Mouse (Mus musculus) lung, postnatal 36 days (tissue): Measurements from ENCODE around the gene Spag5.

ENCODE experiments used
- DNase-seq: peaks from one replicate; pipeline ENCODE4 v3.0.0; 2022; ENCODE audit warnings: mixed read lengths

Spag5 gene

GRCm38 (mm10) chr11:78301357-78302084 is at the start of gene Spag5:
TSS of gene Spag5 (plus strand) at chr11:78301529.
- DNase-seq: peak; percentile 93

- no peak for DNase-seq
These were observed 44.7 kb upstream of the Spag5 start for GRCm38 (mm10) chr11:78256618-78257017.

- DNase-seq: no peak
These were observed 40.7 kb upstream of the Spag5 start for GRCm38 (mm10) chr11:78260489-78261258.

- peak; percentile 93 for DNase-seq
These were observed 39.7 kb upstream of the Spag5 start, which contains the start of gene 2610507B11Rik for GRCm38 (mm10) chr11:78261380-78262352. TSS of gene 2610507B11Rik (plus strand) at chr11:78261752.

- DNase-seq: peak; percentile 74
These were observed 38.8 kb upstream of the Spag5 start for GRCm38 (mm10) chr11:78262550-78262949.

GRCm38 (mm10) chr11:78265571-78265970 is 35.8 kb upstream of the Spag5 start:
- no peak for DNase-seq

- DNase-seq: no peak
These were observed 29.3 kb upstream of the Spag5 start for GRCm38 (mm10) chr11:78271986-78272385.

- no peak for DNase-seq
These were observed 25.7 kb upstream of the Spag5 start for GRCm38 (mm10) chr11:78275596-78275995.

GRCm38 (mm10) chr11:78276169-78276568 is 25.2 kb upstream of the Spag5 start:
- peak; percentile 13 for DNase-seq

- DNase-seq: no peak
These were observed 22.5 kb upstream of the Spag5 start for GRCm38 (mm10) chr11:78278853-78279252.

GRCm38 (mm10) chr11:78279586-78279985 is 21.7 kb upstream of the Spag5 start:
- no peak for DNase-seq

- no peak for DNase-seq
These were observed 12.1 kb upstream of the Spag5 start for GRCm38 (mm10) chr11:78289146-78289763.

GRCm38 (mm10) chr11:78290654-78291053 is 10.7 kb upstream of the Spag5 start, which contains the start of gene BC030499:
TSS of gene BC030499 (plus strand) at chr11:78290841.
- no peak for DNase-seq

GRCm38 (mm10) chr11:78294585-78294984 is 6.7 kb upstream of the Spag5 start:
- no peak for DNase-seq

- DNase-seq: peak; percentile 4
These were observed 412 bp upstream of the Spag5 start for GRCm38 (mm10) chr11:78300917-78301316.

GRCm38 (mm10) chr11:78305272-78305671 is 3.9 kb downstream of the Spag5 start:
- DNase-seq: no peak

GRCm38 (mm10) chr11:78310861-78311511 is 9.7 kb downstream of the Spag5 start:
- DNase-seq: no peak

- DNase-seq: no peak
These were observed 12.3 kb downstream of the Spag5 start for GRCm38 (mm10) chr11:78313662-78314061.

GRCm38 (mm10) chr11:78318411-78318810 is 17.1 kb downstream of the Spag5 start:
- DNase-seq: no peak

- no peak for DNase-seq
These were observed 20.9 kb downstream of the Spag5 start for GRCm38 (mm10) chr11:78322076-78322831.

- peak; percentile 96 for DNase-seq
These were observed 21.5 kb downstream of the Spag5 start, which contains the start of gene Aldoc for GRCm38 (mm10) chr11:78322860-78323259. TSS of gene Aldoc (plus strand) at chr11:78322968.
